Mouse (Mus musculus): Measurements from ENCODE around the gene Adarb2. TPM values are rescaled to one million over a fixed set of nuclear protein-coding genes. Genes with fewer than 3 reads are reported as not detected.
A peak's percentile ranks its signal among the peaks of the same experiment; 100 is the strongest.

The Adarb2 gene
- polyA plus RNA-seq, 1 experiment: 10.0 TPM

GRCm38 (mm10) chr13:8691448-8691847 is 488.8 kb downstream of the Adarb2 start:
- DNase-seq: no peak
- Histone ChIP-seq H3K27me3 (ENCODE audit: control insufficient read depth, insufficient read depth, low read length) (no peaks in the 10 kb centered on the region), H3K4me3 (replicated peaks; ENCODE audit: insufficient read depth, low read depth, low read length) (no peak overlapping the region), H3K4me1 (ENCODE audit: control insufficient read depth, insufficient read depth, low read length) (no peaks in the 10 kb centered on the region), H3K27ac (ENCODE audit: insufficient read depth, low read length) (no peak overlapping the region)
- 54% methylated on average over 6 of the region's 6 CpGs for WGBS
- TF ChIP-seq CTCF (IDR thresholded peaks at IDR 0.05; ENCODE audit: borderline replicate concordance, insufficient read depth, low read depth, low read length): no peak
- no peak for TF ChIP-seq POLR2A (IDR thresholded peaks at IDR 0.05; ENCODE audit: borderline replicate concordance, insufficient read depth, low read length)

GRCm38 (mm10) chr13:8692787-8693186 is 490.1 kb downstream of the Adarb2 start:
- H3K27ac ChIP-seq (ENCODE audit: insufficient read depth, low read length): no peak overlapping the region
- no peaks in the 10 kb centered on the region for H3K4me1 ChIP-seq (ENCODE audit: control insufficient read depth, insufficient read depth, low read length)
- no peak overlapping the region for H3K4me3 ChIP-seq (replicated peaks; ENCODE audit: insufficient read depth, low read depth, low read length)
- 65% methylated on average over 9 of the region's 9 CpGs for WGBS
- no peak for TF ChIP-seq POLR2A (IDR thresholded peaks at IDR 0.05; ENCODE audit: borderline replicate concordance, insufficient read depth, low read length)
- no peak for TF ChIP-seq CTCF (IDR thresholded peaks at IDR 0.05; ENCODE audit: borderline replicate concordance, insufficient read depth, low read depth, low read length)
- H3K27me3 ChIP-seq (ENCODE audit: control insufficient read depth, insufficient read depth, low read length): no peaks in the 10 kb centered on the region
- DNase-seq: no peak

- TF ChIP-seq CTCF (IDR thresholded peaks at IDR 0.05; ENCODE audit: borderline replicate concordance, insufficient read depth, low read depth, low read length) (no peak), POLR2A (IDR thresholded peaks at IDR 0.05; ENCODE audit: borderline replicate concordance, insufficient read depth, low read length) (no peak)
- no peaks in the 10 kb centered on the region for H3K4me1 ChIP-seq (ENCODE audit: control insufficient read depth, insufficient read depth, low read length)
- 90% methylated on average over 5 of the region's 5 CpGs for WGBS
- H3K4me3 ChIP-seq (replicated peaks; ENCODE audit: insufficient read depth, low read depth, low read length): no peak overlapping the region
- no peaks in the 10 kb centered on the region for H3K27me3 ChIP-seq (ENCODE audit: control insufficient read depth, insufficient read depth, low read length)
- H3K27ac ChIP-seq (ENCODE audit: insufficient read depth, low read length): no peak overlapping the region
- DNase-seq: no peak
These were observed 495.8 kb downstream of the Adarb2 start for GRCm38 (mm10) chr13:8698451-8698850.

GRCm38 (mm10) chr13:8699831-8700230 is 497.2 kb downstream of the Adarb2 start:
- Histone ChIP-seq H3K4me3 (replicated peaks; ENCODE audit: insufficient read depth, low read depth, low read length) (no peak overlapping the region), H3K27me3 (ENCODE audit: control insufficient read depth, insufficient read depth, low read length) (no peaks in the 10 kb centered on the region), H3K27ac (ENCODE audit: insufficient read depth, low read length) (no peak overlapping the region), H3K4me1 (ENCODE audit: control insufficient read depth, insufficient read depth, low read length) (no peaks in the 10 kb centered on the region)
- WGBS: 34% methylated on average over 3 of the region's 3 CpGs
- DNase-seq: no peak
- no peak for TF ChIP-seq POLR2A (IDR thresholded peaks at IDR 0.05; ENCODE audit: borderline replicate concordance, insufficient read depth, low read length)
- no peak for TF ChIP-seq CTCF (IDR thresholded peaks at IDR 0.05; ENCODE audit: borderline replicate concordance, insufficient read depth, low read depth, low read length)

- H3K27me3 ChIP-seq (ENCODE audit: control insufficient read depth, insufficient read depth, low read length): no peaks in the 10 kb centered on the region
- WGBS: 41% methylated on average over 4 of the region's 4 CpGs
- no peak overlapping the region for H3K4me3 ChIP-seq (replicated peaks; ENCODE audit: insufficient read depth, low read depth, low read length)
- H3K27ac ChIP-seq (ENCODE audit: insufficient read depth, low read length): no peak overlapping the region
- no peak for DNase-seq
- H3K4me1 ChIP-seq (ENCODE audit: control insufficient read depth, insufficient read depth, low read length): no peaks in the 10 kb centered on the region
- TF ChIP-seq POLR2A (IDR thresholded peaks at IDR 0.05; ENCODE audit: borderline replicate concordance, insufficient read depth, low read length): no peak
- TF ChIP-seq CTCF (IDR thresholded peaks at IDR 0.05; ENCODE audit: borderline replicate concordance, insufficient read depth, low read depth, low read length): no peak
These were observed 498.3 kb downstream of the Adarb2 start for GRCm38 (mm10) chr13:8700981-8701380.

- no peak overlapping the region for H3K4me3 ChIP-seq (replicated peaks; ENCODE audit: insufficient read depth, low read depth, low read length)
- no peaks in the 10 kb centered on the region for H3K4me1 ChIP-seq (ENCODE audit: control insufficient read depth, insufficient read depth, low read length)
- TF ChIP-seq CTCF (IDR thresholded peaks at IDR 0.05; ENCODE audit: borderline replicate concordance, insufficient read depth, low read depth, low read length) (no peak), POLR2A (IDR thresholded peaks at IDR 0.05; ENCODE audit: borderline replicate concordance, insufficient read depth, low read length) (no peak)
- DNase-seq: peak in 1 of 2 experiments; percentile 3
- no peak overlapping the region for H3K27ac ChIP-seq (ENCODE audit: insufficient read depth, low read length)
- no peaks in the 10 kb centered on the region for H3K27me3 ChIP-seq (ENCODE audit: control insufficient read depth, insufficient read depth, low read length)
- 7% methylated on average over 4 of the region's 4 CpGs for WGBS
These were observed 502.6 kb downstream of the Adarb2 start for GRCm38 (mm10) chr13:8705296-8705695.

- no peak for TF ChIP-seq POLR2A (IDR thresholded peaks at IDR 0.05; ENCODE audit: borderline replicate concordance, insufficient read depth, low read length)
- TF ChIP-seq CTCF (IDR thresholded peaks at IDR 0.05; ENCODE audit: borderline replicate concordance, insufficient read depth, low read depth, low read length): no peak
- Histone ChIP-seq H3K4me3 (replicated peaks; ENCODE audit: insufficient read depth, low read depth, low read length) (no peak overlapping the region), H3K4me1 (ENCODE audit: control insufficient read depth, insufficient read depth, low read length) (no peaks in the 10 kb centered on the region), H3K27me3 (ENCODE audit: control insufficient read depth, insufficient read depth, low read length) (no peaks in the 10 kb centered on the region), H3K27ac (ENCODE audit: insufficient read depth, low read length) (no peak overlapping the region)
- DNase-seq: no peak
- 85% methylated on average over 6 of the region's 6 CpGs for WGBS
These were observed 510.7 kb downstream of the Adarb2 start for GRCm38 (mm10) chr13:8713377-8713776.

GRCm38 (mm10) chr13:8729972-8730645 is 527.4 kb downstream of the Adarb2 start:
- TF ChIP-seq POLR2A (IDR thresholded peaks at IDR 0.05; ENCODE audit: borderline replicate concordance, insufficient read depth, low read length): no peak
- Histone ChIP-seq H3K4me3 (replicated peaks; ENCODE audit: insufficient read depth, low read depth, low read length) (no peak overlapping the region), H3K27me3 (ENCODE audit: control insufficient read depth, insufficient read depth, low read length) (no peaks in the 10 kb centered on the region), H3K27ac (ENCODE audit: insufficient read depth, low read length) (no peak overlapping the region), H3K4me1 (ENCODE audit: control insufficient read depth, insufficient read depth, low read length) (no peaks in the 10 kb centered on the region)
- WGBS: 68% methylated on average over 10 of the region's 10 CpGs
- DNase-seq: no peak
